Mouse (Mus musculus) c-Kit-positive CD71-negative TER-119-negative erythroid progenitor cells, embryonic 14.5 days (primary cell): ENCODE results near the gene Gab2.
"Not testable (repeated sequence)": the region's sequence is repeated elsewhere in the genome, so short reads cannot be mapped to it uniquely, and the experiment has no call there.

ENCODE experiments used
- DNase-seq: peaks from one replicate; pipeline ENCODE4 v3.0.0-alpha.2; 2013; ENCODE audit warnings: low read depth

Gene Gab2

DNA sequence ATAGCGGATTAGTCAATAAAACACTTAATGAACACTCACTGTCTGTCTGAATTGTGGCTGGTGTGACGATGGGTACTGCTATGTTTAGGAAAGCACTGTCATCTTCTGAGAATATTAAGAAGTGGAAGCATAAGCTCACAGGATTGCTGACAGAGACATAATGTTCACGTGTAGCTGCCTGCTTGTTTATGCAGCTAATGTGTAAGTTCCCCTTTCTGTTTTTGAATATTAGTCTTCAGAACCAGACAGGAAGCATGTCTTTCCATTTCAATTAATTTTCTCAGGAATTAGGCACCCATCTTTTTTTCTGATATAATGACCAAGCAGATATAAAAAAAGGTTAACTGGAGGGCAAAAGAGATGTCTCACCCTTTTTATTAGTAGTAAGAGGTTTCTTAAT is 55.1 kb downstream of the Gab2 start:
- no peak for DNase-seq

DNA sequence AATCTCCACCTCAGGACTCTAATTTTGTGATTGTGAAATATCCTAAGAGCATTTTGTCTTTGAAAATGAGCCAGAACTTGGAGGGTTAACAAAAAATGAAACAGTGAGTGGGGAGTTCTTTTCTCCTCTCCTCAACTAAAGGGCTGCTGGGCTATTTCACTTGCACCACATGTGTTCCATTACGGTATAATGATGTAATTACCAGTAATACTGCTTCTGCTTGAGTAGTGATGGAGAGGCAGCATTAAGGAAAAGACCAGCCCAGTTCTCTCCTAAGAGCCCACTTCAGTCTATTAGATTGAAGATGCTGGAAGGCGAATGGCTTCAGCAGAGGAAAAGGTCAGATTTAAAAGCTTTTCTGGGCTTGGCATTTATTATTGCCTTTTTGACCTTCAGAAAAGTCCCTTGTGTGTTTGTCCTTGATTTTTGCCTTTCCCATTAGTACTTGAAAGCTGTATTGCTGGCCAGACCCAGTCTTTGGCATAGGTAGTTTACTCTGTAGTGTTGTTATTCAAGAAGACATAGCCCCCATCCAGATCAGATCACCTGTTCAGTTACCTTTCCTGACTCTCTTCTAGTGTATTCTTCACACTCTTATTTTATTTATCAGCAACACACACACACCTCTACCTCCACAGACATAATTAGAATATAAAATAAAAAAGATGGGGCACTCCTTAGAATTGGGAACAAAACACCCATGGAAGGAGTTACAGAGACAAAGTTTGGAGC is 69.9 kb downstream of the Gab2 start:
- no peak for DNase-seq

DNA sequence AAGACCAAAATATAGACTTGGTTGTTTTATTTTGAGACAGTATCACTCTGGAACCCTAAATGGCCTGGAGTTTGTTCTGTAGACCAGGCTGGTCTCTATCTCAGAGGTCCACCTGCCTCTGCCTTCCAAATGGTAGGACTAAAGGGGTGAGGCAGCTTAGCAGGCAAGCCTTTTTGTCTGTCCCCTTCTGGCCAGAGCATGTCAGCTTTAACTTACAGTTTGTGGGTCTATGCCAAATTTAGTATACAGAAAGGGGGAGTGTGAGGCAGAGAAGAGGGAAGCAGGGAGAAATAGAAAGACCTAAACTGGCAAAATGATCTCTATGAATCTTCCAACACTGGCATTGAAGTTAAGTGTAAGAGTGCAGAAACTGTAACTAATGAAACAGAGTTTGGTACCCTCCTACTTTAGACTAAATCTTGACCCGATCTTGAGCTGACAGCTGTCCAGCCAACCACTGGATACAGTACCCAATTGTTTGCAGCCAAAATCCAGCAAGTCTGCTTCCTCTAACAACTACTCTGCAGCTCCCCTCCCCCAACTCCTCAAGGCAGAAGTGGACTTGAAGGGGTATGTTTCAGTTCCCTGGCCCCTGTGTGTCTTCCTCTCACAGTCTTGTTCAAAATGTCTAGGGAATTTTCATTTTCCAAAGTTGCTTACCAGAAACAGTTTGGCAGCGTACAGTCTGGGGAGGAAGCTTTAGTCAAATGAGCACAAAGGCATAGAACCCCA is 73.5 kb downstream of the Gab2 start:
- peak; percentile 36 for DNase-seq

DNA sequence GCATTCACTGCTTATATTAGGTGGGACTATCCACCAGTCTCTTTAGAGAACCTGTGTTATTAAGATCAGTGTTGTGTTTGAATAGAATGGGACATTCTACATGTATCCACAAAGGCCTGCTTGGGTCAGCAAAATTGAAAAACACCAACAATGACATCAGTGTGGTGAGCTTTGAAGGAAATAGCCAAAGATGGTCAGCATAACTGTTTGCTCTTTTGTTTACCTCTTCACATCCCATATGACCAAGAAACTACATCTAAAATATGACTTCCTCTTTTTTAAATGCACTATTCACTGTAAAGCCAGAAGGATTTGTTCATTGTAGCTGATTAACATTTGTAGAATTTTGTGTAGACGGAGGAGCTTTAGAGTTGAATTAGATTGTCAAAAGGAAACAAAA is 82.9 kb downstream of the Gab2 start:
- no peak for DNase-seq

DNA sequence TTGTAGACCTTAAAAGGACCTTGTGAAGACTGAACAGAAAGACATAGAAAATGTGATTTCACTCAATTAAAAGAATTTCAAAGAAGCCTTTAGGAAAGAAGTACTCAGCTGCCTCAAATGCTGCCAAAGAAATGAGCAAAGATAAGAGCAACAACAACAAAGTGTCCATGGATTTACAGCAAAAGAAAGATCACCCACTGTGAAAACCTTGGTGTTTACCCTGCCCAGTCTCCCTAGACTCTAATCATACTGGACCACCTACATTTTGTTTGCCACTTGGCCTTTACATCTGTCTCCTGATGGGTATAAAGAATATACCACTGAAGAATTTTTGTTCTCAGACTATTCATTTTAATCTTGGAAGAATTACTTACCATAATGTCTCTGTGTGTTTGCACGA is 89.7 kb downstream of the Gab2 start:
- DNase-seq, result no peak

DNA sequence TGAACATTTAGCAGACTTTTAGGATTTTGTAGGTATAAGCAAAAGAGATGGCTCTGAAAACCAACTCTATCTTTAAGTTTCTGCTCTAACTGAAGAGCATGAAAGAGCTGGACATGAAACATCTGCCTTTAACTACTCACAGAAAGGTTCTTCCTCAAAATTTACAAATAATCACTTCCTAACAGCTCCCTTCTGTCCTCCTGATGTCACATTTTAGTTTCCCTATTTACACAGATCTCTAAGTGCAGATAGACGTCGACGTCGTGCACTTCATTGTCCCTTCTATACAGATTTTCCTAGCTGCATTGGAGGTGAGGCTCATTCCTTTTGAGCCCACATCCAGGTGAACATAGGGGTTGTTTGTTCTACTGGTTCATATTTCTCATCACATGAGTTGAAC is 90.3 kb downstream of the Gab2 start:
- DNase-seq, result no peak

DNA sequence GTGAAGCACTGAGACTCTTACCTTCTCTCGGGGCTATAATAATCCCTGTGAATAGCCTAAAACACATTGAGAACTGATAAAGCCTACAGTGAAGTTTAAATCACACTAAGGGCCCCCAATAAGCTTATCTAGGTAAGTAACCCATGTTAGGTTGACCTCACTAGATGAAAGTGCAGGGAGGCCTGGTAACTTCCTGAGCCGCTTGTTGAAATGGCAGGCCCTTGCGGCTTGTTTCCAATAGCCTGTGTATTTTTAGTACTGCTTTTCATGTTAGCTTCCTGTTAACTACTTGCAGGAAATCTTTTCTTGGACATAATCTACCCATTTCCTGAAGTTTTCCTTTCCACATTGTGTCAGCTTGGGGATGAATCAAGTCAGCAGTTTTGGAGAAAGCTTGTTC is 90.7 kb downstream of the Gab2 start:
- no peak for DNase-seq

DNA sequence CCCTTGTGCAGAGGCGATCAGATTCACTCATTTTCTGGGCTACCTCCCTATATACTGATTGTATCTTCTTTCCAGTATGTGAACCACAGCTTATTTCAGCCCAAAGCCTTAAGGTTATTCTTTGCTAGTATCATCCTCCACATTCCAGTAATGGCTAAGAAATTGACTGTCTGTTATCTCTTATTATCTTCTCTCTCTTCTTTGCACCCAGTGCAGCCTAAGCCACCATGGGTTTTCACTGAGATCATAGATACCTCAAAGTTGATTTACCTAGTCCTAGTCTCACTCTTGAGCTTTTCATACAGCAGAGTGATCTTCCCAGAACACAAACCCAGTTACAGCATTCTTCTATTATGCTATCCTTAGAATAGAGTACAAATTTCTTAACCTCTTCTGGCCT is 100.5 kb downstream of the Gab2 start:
- no peak for DNase-seq

DNA sequence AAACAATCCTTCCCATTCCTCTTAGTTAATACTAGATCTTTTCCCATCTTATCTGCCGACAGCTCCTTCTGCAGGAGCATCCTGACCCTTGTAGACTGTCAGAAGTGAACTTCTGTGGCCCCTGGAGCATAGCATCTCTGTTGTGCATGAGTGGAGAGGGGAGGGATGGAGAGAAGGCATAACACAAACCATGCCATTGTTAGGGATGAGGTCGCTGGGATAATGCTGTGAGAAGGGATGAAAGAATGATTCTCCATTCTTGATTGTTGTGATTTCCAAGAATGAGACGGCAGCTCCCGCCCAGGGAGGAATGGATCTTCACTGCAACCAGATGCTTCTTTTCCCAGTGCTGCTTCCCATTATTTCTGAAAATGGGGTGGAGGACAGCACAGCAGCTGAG is 102.0 kb downstream of the Gab2 start:
- DNase-seq, result no peak

DNA sequence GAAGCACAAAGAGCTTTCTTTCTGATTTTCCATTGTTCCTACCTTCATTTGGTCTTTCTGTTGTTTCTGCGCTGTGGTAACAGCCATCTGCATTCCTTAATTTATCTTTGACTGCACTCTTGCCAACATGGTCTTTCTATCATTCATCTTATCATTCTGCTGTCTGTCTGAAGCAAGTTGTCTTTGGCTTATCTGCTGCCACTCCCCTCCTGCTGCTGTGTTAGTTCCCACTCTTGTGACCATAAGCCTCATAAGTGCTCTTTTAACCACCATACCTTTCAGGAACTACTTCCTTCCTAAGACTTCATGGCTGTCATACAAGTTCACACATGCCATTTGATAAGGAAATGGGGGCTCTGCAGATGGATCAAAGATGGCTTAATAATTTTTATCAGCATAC is 102.6 kb downstream of the Gab2 start:
- no peak for DNase-seq

DNA sequence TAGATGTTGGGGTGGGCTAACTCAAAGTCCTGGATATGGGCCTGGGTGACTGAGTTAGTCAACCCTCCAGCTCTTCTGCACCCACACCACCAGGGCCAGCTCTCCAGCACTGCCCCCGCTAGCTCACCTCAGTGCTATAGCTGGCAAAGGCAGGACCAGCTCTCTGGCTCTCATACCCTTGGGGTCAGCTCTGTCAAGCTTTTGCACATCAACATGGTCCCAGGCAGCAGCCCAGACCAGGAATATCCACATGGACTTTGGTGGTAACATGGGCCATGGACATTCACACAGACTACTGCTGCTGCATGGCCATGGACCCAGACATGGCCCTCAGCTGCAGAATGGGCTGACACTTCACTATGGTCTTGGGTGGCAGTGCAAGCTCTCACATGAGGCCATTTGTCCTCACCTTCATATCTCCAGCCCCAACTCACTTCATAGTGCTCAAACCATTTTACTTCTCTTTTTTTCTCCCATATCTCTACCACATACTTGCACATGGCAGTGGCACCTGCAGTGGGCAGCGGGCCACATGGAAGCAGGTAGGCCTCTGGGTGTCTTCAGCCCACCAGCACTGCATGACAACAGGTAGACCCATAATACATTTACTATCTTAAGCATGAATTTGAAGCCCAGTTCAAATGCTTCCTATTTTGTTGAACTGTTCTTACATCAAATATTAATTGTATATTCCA is 106.1 kb downstream of the Gab2 start:
- DNase-seq, result no peak

DNA sequence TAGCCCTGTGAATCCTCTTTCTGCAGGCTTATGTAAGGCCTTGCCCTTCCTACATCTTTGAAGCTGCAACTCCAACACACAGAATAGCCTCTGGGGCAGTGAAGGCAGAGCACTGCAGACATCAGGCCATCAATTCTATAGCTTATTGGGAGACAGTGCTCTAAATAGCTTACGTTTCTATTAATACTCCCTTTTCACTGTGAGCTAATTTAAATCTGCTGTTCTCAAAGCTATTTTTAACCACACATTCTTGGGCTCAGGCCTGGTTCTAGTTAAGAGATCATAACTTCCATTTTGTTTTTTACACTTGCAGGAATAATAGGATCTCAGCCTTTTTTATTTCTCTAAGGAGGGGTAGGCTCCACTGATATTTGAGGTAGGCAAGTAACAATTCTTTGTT is 107.7 kb downstream of the Gab2 start:
- DNase-seq, result no peak

DNA sequence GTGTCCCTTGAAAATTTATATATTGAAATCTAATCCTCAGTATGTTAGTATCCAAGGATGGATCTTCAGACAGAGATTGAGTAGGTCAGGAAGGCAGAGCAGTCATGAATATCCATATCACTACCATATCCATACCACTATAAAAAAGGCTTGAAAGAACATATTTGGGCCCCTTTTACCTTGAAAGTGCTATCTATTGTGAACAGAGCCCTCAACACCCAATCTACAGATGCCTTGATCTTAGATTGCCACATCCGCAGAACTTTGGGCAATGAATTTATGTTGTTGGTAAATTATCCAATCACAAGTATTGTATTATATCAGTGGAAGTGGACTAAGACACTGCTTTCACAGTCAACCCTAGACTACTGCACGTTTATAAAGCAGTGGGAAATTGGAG is 122.5 kb downstream of the Gab2 start:
- no peak for DNase-seq

DNA sequence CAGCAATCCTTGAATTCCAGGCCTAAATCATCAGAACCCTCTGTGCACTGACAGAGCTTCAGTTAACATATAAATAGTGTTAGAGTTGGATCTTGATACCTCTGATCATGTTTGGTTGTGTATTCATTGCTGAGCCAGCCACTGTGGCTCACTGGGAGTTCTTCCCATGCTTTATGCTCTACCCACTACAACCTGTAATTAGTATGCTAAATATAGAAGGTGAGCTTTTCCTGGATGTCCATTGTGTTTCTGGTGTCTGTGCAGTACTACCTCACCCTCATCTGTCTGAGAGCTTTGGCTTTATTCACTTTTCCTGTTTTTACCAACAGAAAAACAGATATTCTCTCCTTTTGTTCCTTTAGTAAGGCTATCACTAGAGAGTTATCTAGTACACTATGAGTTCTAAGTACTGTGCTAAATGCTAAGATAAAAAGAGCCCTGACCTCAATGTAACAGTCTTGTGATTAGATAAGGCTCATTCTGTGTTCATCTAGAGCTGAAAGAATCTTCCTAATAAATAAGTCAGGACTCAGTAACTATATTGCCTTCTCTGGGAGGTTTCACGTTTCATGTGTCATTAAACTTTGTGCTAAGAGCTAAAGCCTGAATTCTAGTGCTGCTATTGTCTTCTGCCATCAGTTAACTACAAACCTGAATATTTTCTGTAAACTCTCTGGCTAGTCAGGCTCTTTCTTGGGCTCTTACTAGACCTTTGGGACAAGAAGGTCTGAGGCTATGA is 127.6 kb downstream of the Gab2 start:
- DNase-seq, result no peak

DNA sequence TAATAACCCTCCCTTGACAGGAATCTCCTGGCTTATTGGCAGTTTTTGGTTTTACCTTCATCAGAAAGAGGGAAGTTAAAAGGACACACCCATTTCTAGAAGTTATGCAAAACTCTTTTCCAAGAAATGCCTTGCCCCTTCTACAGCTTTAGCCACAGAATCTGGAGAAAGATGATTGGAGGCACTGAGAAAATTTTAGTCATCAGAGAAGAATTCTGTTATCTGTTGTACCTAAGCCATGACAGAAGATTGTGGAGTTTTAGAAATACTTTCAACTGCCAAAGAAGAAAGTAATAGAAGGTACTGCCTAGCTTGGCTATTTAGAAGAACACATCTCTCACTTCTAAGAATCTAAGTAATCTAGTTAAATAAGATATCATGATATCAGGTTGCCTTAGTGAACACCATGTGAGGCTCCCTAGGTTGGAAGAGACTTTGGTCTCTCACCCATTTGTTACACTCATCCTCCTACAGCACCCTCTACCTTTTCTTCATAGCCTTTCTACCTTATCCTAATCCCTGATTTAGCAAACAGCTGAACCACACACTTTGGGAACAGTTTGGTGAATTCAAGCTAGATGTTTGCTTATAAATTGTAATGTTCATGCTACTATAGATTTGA is 128.8 kb downstream of the Gab2 start:
- no peak for DNase-seq

DNA sequence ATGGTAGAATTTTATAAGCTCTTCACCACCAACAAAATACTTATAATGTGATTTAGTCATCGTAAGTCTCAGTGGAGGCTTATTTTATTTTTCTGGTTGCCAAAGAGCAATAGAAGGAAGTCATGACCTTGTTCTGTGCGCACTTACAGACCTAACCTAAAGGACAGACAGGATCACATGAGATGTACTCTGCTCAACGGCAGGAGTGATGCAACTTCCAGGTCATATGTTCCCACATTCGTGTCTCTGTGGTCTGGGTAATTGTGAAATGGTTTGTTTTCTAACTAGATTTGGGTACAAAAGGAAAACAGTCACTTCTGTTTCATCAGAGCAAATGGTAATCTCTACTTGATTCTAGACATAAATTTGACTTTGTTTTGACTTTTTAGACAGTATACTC is 129.7 kb downstream of the Gab2 start:
- DNase-seq, result peak; percentile 65

DNA sequence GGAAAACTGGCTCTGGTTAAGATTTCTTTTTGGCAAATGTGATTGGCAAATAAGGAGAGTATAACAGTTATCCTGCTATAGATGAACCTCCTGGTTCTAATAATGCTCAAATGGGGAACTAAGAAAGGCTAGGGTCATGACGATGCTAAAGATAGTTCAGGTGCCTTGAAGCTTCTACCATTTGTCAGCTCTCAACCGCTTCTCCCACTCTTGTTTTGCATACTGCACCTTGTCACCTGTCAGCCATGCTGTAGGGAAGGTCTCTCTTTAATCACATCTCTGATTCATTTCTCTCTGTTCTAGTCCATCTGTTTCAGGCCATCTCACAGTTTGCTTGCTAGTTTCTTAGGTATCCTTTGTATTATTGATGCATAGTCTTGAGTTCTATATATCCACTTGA is 142.4 kb downstream of the Gab2 start:
- DNase-seq, result no peak

DNA sequence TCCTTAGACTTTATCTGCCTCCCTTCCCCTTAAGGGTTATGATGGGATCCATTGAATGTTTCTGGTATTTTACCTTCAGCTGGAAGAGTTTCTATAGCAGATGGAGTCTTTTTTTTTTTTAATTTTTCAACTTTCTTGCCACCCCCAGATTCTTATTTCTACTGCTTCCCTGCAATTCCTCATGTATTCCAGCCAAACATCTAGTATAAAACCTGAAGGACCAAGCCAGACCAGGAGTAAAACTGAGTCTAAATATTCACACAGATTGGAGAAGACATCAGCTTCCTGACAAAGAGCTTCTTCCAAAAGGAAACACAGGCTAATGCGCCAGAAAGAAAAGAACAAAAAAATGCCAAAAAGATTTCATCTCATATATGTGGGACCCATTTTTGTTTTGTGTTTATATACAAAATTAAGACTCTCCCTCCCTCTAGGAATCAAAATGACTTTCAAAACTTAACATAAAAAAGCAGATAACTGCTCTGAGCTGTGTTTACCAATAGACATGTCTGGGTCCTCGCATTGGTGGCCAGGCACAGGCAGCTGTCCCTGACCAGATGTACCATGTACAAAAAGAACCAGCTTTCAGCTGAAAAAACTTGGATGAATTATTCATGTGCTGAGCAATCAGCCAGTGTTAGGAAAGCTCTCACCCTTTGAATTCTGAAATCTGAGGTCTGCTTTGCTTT is 164.0 kb downstream of the Gab2 start:
- DNase-seq, result no peak

DNA sequence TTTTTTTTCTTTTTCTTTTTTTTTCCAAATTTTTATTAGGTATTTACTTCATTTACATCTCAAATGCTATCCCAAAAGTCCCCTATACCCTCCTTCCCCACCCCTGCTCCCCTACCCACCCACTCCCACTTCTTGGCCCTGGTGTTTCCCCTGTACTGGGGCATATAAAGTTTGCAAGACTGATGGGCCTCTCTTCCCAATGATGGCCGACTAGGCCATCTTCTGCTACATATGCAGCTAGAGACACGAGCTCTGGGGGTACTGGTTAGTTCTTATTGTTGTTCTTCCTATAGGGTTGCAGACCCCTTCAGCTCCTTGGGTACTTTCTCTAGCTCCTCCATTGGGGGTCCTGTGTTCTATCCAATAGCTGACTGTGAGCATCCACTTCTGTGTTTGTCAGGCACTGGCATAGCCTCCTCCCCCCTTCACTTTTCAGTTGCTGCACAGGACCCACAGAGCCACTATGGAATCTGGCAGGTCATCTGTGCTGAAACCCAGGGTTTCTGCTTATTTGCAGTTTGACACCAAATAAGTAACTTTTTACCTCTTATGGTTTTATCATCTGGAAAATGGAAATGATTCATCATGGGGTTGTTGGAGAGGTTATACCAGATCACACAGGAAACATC is 164.7 kb downstream of the Gab2 start:
- not testable (repeated sequence) for DNase-seq

DNA sequence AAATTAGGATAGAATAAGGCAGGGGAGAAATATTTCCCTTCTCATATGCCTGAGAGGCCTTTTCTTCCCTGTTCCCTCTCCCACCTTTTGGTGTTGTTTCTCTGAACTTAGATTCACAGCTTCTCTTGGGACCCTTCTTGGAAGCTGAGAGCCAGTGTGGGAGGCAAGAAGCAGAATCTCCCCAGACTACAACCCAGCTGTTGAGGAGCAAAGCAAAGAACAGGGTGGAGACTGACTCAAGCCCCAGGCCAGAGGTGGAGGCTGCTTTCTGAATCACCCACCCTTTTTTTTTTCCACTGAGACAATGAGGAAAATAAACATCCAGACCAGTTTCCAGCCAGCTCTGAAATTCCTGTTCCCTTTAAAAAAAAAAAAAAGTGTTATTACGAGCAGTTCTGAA is 166.3 kb downstream of the Gab2 start:
- DNase-seq, result no peak

DNA sequence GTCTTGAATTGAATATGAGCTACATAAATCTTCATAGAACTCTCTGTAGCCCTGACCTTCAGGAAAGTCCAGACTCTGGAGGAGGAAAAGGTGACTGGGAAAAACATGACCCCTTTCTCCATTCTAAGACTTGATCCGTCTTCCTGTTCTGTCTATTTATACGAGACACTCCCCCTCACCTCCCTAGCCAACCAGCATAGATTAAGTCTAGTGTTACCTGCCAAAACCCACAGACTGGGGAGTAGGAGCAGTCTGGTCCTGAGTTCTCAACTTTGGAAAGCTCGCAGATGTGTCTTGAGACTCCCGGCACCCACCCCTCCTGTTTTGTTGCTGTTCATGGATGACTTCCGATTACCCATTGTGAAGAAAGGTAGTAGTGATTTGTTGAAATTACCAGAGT is 166.8 kb downstream of the Gab2 start:
- no peak for DNase-seq
